Mouse (Mus musculus) neural tube, embryonic 14.5 days (tissue): ENCODE results near the gene Tchhl1. TPM values are rescaled to one million over a fixed set of nuclear protein-coding genes. Genes with fewer than 3 reads are reported as not detected.

ENCODE experiments used
- ATAC-seq: fragments of 200-750 bp; cut with Nextera tagmentation; 2 replicates; pipeline ENCODE4 v1.8.0; 2017; ENCODE audit warnings: low read depth, mild to moderate bottlenecking, moderate TSS enrichment, moderate library complexity
- H3K27ac ChIP-seq: fragments of 300-500 bp; sonication (generic); 2 replicates; pipeline ENCODE4 v1.5.1; 2014; ENCODE audit warnings: low read depth, mild to moderate bottlenecking, control low read depth, low read length, moderate library complexity, mixed read lengths
- H3K27me3 ChIP-seq: fragments of 300-500 bp; sonication (generic); 2 replicates; pipeline ENCODE4 v1.6.1; 2014; ENCODE audit warnings: low read length; ENCODE audit not compliant: control insufficient read depth, insufficient read depth
- H3K36me3 ChIP-seq: fragments of 300-500 bp; sonication (generic); 2 replicates; pipeline ENCODE4 v1.6.1; 2014; ENCODE audit warnings: low read length, mixed read lengths; ENCODE audit not compliant: control insufficient read depth, insufficient read depth
- H3K4me1 ChIP-seq: fragments of 300-500 bp; sonication (generic); 2 replicates; pipeline ENCODE4 v1.6.1; 2014; ENCODE audit warnings: low read length; ENCODE audit not compliant: control insufficient read depth, insufficient read depth
- H3K4me2 ChIP-seq: fragments of 300-500 bp; sonication (generic); 2 replicates; pipeline ENCODE4 v1.6.1; 2014; ENCODE audit warnings: mild to moderate bottlenecking, low read depth, low read length, control low read depth
- H3K4me3 ChIP-seq: fragments of 300-500 bp; sonication (generic); 2 replicates; pipeline ENCODE4 v1.5.1; 2014; ENCODE audit warnings: low read depth, low read length, control low read depth, mixed read lengths
- H3K9ac ChIP-seq: fragments of 300-500 bp; sonication (generic); replicated peaks from 2 replicates; pipeline ENCODE4 v1.6.1; 2014; ENCODE audit warnings: low read depth, mild to moderate bottlenecking, control low read depth, low read length, mixed read lengths
- H3K9me3 ChIP-seq: fragments of 300-500 bp; sonication (generic); 2 replicates; pipeline ENCODE4 v1.6.1; 2016; ENCODE audit warnings: low read length; ENCODE audit not compliant: control insufficient read depth
- WGBS: fragments of 180-500 bp; shearing (Covaris S2); extraction: QIAGEN DNeasy Blood & Tissue Kit; methylation state at CpG from one replicate; pipeline ENCODE4 v1.1.7; 2014; 5-methylcytosine and 5-hydroxymethylcytosine counted together
- microRNA-seq: library from miRNA; unstranded; fragments of <30 nt; microRNA quantifications from one replicate; pipeline ENCODE4, GENCODE M21; 2016
- polyA plus RNA-seq: library from polyadenylated mRNA; unstranded; fragments of >200 nt; fragmentation: Nextera tagmentation; extraction: Ambion mirVana; gene quantifications from 2 replicates; pipeline ENCODE4 v1.2.1, GENCODE M21; 2014

The Tchhl1 gene
- polyA plus RNA-seq, 1 experiment from 2014 or later: not detected

- Histone ChIP-seq H3K27me3 (no peaks in the 10 kb centered on the region), H3K9ac (no peak overlapping the region), H3K4me1 (no peaks in the 10 kb centered on the region), H3K27ac (no peak overlapping the region), H3K4me2 (no peak overlapping the region), H3K4me3 (no peak overlapping the region), H3K9me3 (no peaks in the 10 kb centered on the region), H3K36me3 (no peaks in the 10 kb centered on the region)
- no peak for ATAC-seq
- 95% methylated on average over 1 of the region's 1 CpGs for WGBS
Measured at GRCm38 (mm10) chr3:93511801-93512200, 43.2 kb downstream of the Tchhl1 start.

GRCm38 (mm10) chr3:93512386-93513101 is 44.0 kb downstream of the Tchhl1 start:
- Histone ChIP-seq H3K9ac (no peak overlapping the region), H3K27ac (no peak overlapping the region), H3K27me3 (no peaks in the 10 kb centered on the region), H3K36me3 (no peaks in the 10 kb centered on the region), H3K4me2 (no peak overlapping the region), H3K4me3 (no peak overlapping the region), H3K4me1 (no peaks in the 10 kb centered on the region), H3K9me3 (no peaks in the 10 kb centered on the region)
- 84% methylated on average over 7 of the region's 7 CpGs for WGBS
- ATAC-seq: no peak

DNA sequence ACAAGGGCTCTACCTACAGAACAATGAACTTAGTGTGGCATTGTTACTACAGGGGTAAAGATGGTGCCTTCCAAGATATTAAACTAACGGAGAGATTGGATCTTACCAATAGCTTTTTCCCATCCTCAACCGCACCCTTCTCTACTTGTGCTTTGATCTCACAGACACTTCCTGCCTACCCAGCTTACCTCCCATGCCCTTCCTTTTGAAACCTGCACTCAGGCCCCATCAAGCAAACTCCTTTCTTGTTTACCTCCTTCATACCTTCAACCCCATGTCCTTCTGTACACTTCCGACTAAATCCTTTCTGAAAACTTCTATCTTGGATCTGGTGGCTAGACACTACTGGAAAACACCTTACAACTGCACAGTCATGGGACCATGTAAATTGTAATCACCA is 46.1 kb downstream of the Tchhl1 start:
- ATAC-seq: no peak
- Histone ChIP-seq H3K4me2 (no peak overlapping the region), H3K9ac (no peak overlapping the region), H3K4me3 (no peak overlapping the region), H3K4me1 (no peaks in the 10 kb centered on the region), H3K27ac (no peak overlapping the region), H3K27me3 (no peaks in the 10 kb centered on the region), H3K9me3 (no peaks in the 10 kb centered on the region), H3K36me3 (no peaks in the 10 kb centered on the region)
- 92% methylated on average over 3 of the region's 3 CpGs for WGBS

GRCm38 (mm10) chr3:93517343-93517742 is 48.8 kb downstream of the Tchhl1 start:
- ATAC-seq: no peak
- no peak overlapping the region for H3K4me3 ChIP-seq
- H3K4me1 ChIP-seq: 0 out of 2 replicates have a peak, but pooled peaks cover 4% of the 10 kb centered on the region
- no peak overlapping the region for H3K27ac ChIP-seq
- no peak overlapping the region for H3K4me2 ChIP-seq
- H3K27me3 ChIP-seq: 0 out of 2 replicates have a peak, but pooled peaks cover 4% of the 10 kb centered on the region
- H3K36me3 ChIP-seq: no peaks in the 10 kb centered on the region
- no peak overlapping the region for H3K9ac ChIP-seq
- H3K9me3 ChIP-seq: no peaks in the 10 kb centered on the region
- WGBS: 61% methylated on average over 2 of the region's 2 CpGs

DNA sequence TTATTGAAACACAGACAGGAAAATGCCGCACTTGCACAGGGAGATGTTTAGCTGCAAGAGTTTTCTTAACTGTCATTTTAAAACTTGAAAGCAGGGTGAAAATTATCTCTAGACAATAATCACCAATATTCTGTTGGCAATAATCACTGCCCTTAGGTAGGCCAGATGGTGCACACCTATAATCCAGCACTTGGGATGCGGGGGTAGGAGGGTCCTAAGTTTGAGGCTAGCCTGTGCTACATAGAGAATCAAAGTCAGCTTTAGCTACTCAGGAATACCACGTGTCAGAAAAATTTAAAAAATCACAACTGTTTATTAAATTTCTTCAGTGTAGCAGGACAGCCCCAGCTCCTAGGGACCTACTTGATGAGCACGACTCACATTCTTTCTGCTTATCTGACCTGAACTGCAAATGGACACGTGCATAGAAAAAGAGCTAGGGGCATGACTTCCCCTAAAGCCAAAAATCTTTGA is 51.3 kb downstream of the Tchhl1 start:
- 0 out of 2 replicates have a peak, but pooled peaks have one; percentile 9 for ATAC-seq
- Histone ChIP-seq H3K4me1 (0 out of 2 replicates have a peak, but pooled peaks cover 4% of the 10 kb centered on the region), H3K36me3 (no peaks in the 10 kb centered on the region), H3K4me2 (no peak overlapping the region), H3K9ac (no peak overlapping the region), H3K4me3 (no peak overlapping the region), H3K27ac (no peak overlapping the region), H3K27me3 (0 out of 2 replicates have a peak, but pooled peaks cover 4% of the 10 kb centered on the region), H3K9me3 (no peaks in the 10 kb centered on the region)
- WGBS: 59% methylated on average over 5 of the region's 5 CpGs

- Histone ChIP-seq H3K4me2 (peak within 1 kb of the TSS; percentile 57), H3K27me3 (0 out of 2 replicates have a peak, but pooled peaks cover 4% of the 10 kb centered on the region), H3K9me3 (no peaks in the 10 kb centered on the region), H3K36me3 (no peaks in the 10 kb centered on the region), H3K27ac (no peak within 1 kb of the TSS), H3K4me3 (peak within 1 kb of the TSS; percentile 40), H3K9ac (peak within 1 kb of the TSS; percentile 47), H3K4me1 (0 out of 2 replicates have a peak, but pooled peaks cover 4% of the 10 kb centered on the region)
- peak; percentile 88; the same call in 1 of the 2 replicates for ATAC-seq
- under 1% methylated on average over 38 of the region's 38 CpGs for whole genome bisulfite sequencing
Measured at GRCm38 (mm10) chr3:93520330-93521193, 52.0 kb downstream of the Tchhl1 start, which contains the start of gene S100a11. Gene S100a11 (plus strand): TSS chr3:93520488.

Small RNA genes lying within 50 kb of the gene (microRNA-seq; reads per million reads assigned to microRNA genes)
- gene Gm22752: not detected

Other genes with a start within 250 kb of the Tchhl1 start
- gene Flg, start 195.2 kb upstream of the Tchhl1 start, polyA plus RNA-seq: not detected in 2 replicates
- gene Hrnr, start 149.0 kb upstream of the Tchhl1 start, polyA plus RNA-seq: not detected in 2 replicates
- not detected in 2 replicates for gene Rptn, start 75.1 kb upstream of the Tchhl1 start, polyA plus RNA-seq
- gene Tchh, start 26.4 kb upstream of the Tchhl1 start, polyA plus RNA-seq: 1.3 and 1.4 TPM in 2 replicates
- 104 and 220 TPM in 2 replicates for gene S100a11, start 51.7 kb downstream of the Tchhl1 start, polyA plus RNA-seq
- 176 and 300 TPM in 2 replicates for gene S100a10, start 86.3 kb downstream of the Tchhl1 start, polyA plus RNA-seq
- gene Tdpoz2, start 183.9 kb downstream of the Tchhl1 start, polyA plus RNA-seq: not detected in 2 replicates
- not detected in 2 replicates for gene Tdpoz1, start 207.6 kb downstream of the Tchhl1 start, polyA plus RNA-seq
- not detected in 2 replicates for gene Gm37596, start 224.3 kb downstream of the Tchhl1 start, polyA plus RNA-seq